Mouse (Mus musculus): ENCODE data around the gene Gm17535. TPM values are rescaled to one million over a fixed set of nuclear protein-coding genes. Genes with fewer than 3 reads are reported as not detected.
"Not testable (repeated sequence)": the region's sequence is repeated elsewhere in the genome, so short reads cannot be mapped to it uniquely, and the experiment has no call there.

Gene Gm17535
- total RNA-seq (2014; fragmentation: Nextera tagmentation) (0.79 TPM in 1 of 2 replicates, not detected in the other), total RNA-seq (2017) (not detected in 2 replicates)

GRCm38 (mm10) chr9:3034299-3034698 is at the start of gene Gm17535:
Gm17535 (plus strand) TSS chr9:3034599.
- not testable (repeated sequence) for ATAC-seq (replicated peaks; ENCODE audit: low FRiP score, low TSS enrichment, poor library complexity, severe bottlenecking)

DNA sequence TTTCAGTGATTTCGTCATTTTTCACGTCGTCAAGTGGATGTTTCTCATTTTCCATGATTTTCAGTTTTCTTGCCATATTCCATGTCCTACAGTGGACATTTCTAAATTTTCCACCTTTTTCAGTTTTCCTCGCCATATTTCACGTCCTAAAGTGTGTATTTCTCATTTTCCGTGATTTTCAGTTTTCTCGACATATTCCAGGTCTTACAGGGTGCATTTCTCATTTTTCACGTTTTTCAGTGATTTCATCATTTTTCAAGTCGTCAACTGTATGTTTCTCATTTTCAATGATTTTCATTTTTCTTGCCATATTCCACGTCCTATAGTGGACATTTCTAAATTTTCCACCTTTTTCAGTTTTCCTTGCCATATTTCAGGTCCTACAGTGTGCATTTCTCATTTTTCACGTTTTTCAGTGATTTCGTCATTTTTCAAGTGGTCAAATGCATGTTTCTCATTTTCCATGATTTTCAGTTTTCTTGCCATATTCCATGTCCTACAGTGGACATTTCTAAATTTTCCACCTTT is 33.9 kb upstream of the Gm17535 start, which contains the start of gene Gm10722:
Gm10722 (plus strand) TSS at position 478 of the 528 bp plus-strand sequence.
- ATAC-seq (replicated peaks; ENCODE audit: low FRiP score, low TSS enrichment, poor library complexity, severe bottlenecking), result not testable (repeated sequence)

GRCm38 (mm10) chr9:3001006-3001405 is 33.4 kb upstream of the Gm17535 start:
- not testable (repeated sequence) for ATAC-seq (replicated peaks; ENCODE audit: low FRiP score, low TSS enrichment, poor library complexity, severe bottlenecking)

- ATAC-seq (replicated peaks; ENCODE audit: low FRiP score, low TSS enrichment, poor library complexity, severe bottlenecking), result peak; percentile 48; the same call in 1 of the 2 replicates
Measured at GRCm38 (mm10) chr9:3001948-3002659, 32.3 kb upstream of the Gm17535 start.

DNA sequence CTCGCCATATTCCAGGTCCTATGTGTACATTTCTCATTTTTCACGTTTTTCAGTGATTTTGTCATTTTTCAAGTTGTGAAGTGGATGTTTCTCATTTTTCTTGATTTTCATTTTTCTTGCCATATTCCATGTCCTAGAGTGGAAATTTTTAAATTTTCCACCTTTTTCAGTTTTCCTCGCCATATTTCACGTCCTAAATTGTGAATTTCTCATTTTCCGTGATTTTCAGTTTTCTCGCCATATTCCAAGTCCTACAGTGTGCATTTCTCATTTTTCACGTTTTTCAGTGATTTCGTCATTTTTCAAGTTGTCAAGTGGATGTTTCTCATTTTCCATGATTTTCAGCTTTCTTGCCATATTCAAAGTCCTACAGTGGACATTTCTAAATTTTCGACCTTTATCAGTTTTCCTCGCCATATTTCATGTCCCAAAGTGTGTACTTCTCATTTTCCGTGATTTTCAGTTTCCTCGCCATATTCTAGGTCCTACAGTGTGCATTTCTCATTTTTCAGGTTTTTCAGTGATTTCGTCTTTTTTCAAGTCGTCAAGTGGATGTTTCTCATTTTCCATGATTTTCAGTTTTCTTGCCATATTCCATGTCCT is 31.5 kb upstream of the Gm17535 start, which contains the start of gene Gm11168:
Gm11168 (plus strand) TSS at position 553 of the 603 bp plus-strand sequence.
- not testable (repeated sequence) for ATAC-seq (replicated peaks; ENCODE audit: low FRiP score, low TSS enrichment, poor library complexity, severe bottlenecking)

- ATAC-seq (replicated peaks; ENCODE audit: low FRiP score, low TSS enrichment, poor library complexity, severe bottlenecking), result peak; percentile 46
Measured at GRCm38 (mm10) chr9:3006179-3006578, 28.2 kb upstream of the Gm17535 start.

- ATAC-seq (replicated peaks; ENCODE audit: low FRiP score, low TSS enrichment, poor library complexity, severe bottlenecking), result not testable (repeated sequence)
Measured at GRCm38 (mm10) chr9:3006636-3007035, 27.8 kb upstream of the Gm17535 start.

GRCm38 (mm10) chr9:3007272-3007671 is 27.1 kb upstream of the Gm17535 start:
- peak; percentile 40 for ATAC-seq (replicated peaks; ENCODE audit: low FRiP score, low TSS enrichment, poor library complexity, severe bottlenecking)

DNA sequence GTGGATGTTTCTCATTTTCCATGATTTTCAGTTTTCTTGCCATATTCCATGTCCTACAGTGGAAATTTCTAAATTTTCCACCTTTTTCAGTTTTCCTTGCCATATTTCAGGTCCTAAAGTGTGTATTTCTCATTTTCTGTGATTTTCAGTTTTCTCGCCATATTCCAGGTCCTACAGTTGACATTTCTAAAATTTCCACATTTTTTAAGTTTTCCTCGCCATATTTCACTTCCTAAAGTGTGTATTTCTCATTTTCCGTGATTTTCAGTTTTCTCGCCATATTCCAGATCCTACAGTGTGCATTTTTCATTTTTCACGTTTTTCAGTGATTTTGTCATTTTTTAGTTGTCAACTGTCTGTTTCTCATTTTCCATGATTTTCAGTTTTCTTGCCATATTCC is 25.1 kb upstream of the Gm17535 start:
- ATAC-seq (replicated peaks; ENCODE audit: low FRiP score, low TSS enrichment, poor library complexity, severe bottlenecking), result peak; percentile 32

GRCm38 (mm10) chr9:3012054-3012621 is 22.3 kb upstream of the Gm17535 start:
- peak; percentile 70 for ATAC-seq (replicated peaks; ENCODE audit: low FRiP score, low TSS enrichment, poor library complexity, severe bottlenecking)

- ATAC-seq (replicated peaks; ENCODE audit: low FRiP score, low TSS enrichment, poor library complexity, severe bottlenecking), result peak; percentile 51
Measured at GRCm38 (mm10) chr9:3012733-3013279, 21.6 kb upstream of the Gm17535 start, which contains the start of gene Gm10721. Gm10721 (plus strand) TSS chr9:3013140.

DNA sequence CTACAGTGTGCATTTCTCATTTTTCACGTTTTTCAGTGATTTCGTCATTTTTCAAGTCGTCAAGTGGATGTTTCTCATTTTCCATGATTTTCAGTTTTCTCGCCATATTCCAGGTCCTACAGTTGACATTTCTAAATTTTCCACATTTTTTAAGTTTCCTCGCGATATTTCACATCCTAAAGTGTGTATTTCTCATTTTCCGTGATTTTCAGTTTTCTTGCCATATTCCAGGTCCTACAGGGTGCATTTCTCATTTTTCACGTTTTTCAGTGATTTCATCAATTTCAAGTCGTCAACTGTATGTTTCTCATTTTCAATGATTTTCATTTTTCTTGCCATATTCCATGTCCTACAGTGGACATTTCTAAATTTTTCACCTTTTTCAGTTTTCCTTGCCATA is 19.0 kb upstream of the Gm17535 start, which contains the start of gene Gm10720:
Gm10720 (plus strand) TSS at position 301 of the 400 bp plus-strand sequence.
- ATAC-seq (replicated peaks; ENCODE audit: low FRiP score, low TSS enrichment, poor library complexity, severe bottlenecking), result not testable (repeated sequence)

DNA sequence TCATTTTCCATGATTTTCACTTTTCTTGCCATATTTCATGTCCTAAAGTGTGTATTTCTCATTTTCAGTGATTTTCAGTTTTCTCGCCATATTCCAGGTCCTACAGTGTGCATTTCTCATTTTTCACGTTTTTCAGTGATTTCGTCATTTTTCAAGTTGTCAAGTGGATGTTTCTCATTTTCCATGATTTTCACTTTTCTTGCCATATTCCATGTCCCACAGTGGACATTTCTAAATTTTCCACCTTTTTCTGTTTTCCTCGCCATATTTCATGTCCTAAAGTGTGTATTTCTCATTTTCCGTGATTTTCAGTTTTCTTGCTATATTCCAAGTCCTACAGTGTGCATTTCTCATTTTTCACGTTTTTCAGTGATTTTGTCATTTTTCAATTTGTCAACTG is 18.5 kb upstream of the Gm17535 start:
- not testable (repeated sequence) for ATAC-seq (replicated peaks; ENCODE audit: low FRiP score, low TSS enrichment, poor library complexity, severe bottlenecking)

DNA sequence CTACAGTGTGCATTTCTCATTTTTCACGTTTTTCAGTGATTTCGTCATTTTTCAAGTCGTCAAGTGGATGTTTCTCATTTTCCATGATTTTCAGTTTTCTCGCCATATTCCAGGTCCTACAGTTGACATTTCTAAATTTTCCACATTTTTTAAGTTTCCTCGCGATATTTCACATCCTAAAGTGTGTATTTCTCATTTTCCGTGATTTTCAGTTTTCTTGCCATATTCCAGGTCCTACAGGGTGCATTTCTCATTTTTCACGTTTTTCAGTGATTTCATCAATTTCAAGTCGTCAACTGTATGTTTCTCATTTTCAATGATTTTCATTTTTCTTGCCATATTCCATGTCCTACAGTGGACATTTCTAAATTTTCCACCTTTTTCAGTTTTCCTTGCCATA is 17.3 kb upstream of the Gm17535 start, which contains the start of gene Gm10719:
Gm10719 (plus strand) TSS at position 301 of the 400 bp plus-strand sequence.
- not testable (repeated sequence) for ATAC-seq (replicated peaks; ENCODE audit: low FRiP score, low TSS enrichment, poor library complexity, severe bottlenecking)

DNA sequence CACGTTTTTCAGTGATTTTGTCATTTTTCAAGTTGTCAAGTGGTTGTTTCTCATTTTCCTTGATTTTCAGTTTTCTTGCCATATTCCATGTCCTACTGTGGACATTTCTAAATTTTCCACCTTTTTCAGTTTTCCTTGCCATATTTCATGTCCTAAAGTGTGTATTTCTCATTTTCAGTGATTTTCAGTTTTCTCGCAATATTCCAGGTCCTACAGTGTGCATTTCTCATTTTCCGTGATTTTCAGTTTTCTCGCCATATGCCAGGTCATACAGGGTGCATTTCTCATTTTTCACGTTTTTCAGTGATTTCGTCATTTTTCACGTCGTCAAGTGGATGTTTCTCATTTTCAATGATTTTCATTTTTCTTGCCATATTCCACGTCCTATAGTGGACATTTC is 15.5 kb upstream of the Gm17535 start:
- ATAC-seq (replicated peaks; ENCODE audit: low FRiP score, low TSS enrichment, poor library complexity, severe bottlenecking), result not testable (repeated sequence)

DNA sequence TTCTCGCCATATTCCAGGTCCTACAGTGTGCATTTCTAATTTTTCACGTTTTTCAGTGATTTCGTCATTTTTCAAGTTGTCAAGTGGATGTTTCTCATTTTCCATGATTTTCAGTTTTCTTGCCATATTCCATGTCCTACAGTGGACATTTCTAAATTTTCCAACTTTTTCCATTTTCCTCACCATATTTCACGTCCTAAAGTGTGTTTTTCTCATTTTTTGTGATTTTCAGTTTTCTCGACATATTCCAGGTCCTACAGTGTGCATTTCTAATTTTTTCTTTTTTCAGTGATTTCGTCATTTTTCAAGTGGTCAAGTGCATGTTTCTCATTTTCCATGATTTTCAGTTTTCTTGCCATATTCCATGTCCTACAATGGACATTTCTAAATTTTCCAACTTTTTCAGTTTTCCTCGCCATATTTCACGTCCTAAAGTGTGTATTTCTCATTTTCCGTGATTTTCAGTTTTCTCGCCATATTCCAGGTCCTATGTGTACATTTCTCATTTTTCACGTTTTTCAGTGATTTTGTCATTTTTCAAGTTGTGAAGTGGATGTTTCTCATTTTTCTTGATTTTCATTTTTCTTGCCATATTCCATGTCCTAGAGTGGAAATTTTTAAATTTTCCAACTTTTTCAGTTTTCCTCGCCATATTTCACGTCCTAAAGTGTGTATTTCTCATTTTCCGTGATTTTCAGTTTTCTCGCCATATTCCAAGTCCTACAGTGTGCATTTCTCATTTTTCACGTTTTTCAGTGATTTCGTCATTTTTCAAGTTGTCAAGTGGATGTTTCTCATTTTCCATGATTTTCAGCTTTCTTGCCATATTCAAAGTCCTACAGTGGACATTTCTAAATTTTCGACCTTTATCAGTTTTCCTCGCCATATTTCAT is 14.3 kb upstream of the Gm17535 start:
- ATAC-seq (replicated peaks; ENCODE audit: low FRiP score, low TSS enrichment, poor library complexity, severe bottlenecking), result peak; percentile 65

DNA sequence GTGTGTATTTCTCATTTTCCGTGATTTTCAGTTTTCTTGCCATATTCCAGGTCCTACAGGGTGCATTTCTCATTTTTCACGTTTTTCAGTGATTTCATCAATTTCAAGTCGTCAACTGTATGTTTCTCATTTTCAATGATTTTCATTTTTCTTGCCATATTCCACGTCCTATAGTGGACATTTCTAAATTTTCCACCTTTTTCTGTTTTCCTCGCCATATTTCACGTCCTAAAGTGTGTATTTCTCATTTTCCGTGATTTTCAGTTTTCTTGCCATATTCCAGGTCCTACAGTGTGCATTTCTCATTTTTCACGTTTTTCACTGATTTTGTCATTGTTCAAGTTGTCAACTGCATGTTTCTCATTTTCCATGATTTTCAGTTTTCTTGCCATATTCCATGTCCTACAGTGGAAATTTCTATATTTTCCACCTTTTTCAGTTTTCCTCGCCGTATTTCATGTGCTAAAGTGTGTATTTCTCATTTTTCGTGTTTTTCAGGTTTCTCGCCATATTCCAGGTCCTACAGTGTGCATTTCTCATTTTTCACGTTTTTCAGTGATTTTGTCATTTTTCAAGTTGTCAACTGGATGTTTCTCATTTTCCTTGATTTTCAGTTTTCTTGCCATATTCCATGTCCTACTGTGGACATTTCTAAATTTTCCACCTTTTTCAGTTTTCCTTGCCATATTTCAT is 11.9 kb upstream of the Gm17535 start:
- not testable (repeated sequence) for ATAC-seq (replicated peaks; ENCODE audit: low FRiP score, low TSS enrichment, poor library complexity, severe bottlenecking)
